Mouse (Mus musculus) small intestine, adult 2 months (tissue): Measurements from ENCODE around the gene Gm45837.

Experiments
- CTCF ChIP-seq: fragments of 200-500 bp; IDR thresholded peaks from 2 replicates; pipeline ENCODE4 v1.5.1; 2012; ENCODE audit warnings: low read depth, mild to moderate bottlenecking, control low read depth, inconsistent platforms, low read length, moderate library complexity, mixed read lengths; ENCODE audit not compliant: insufficient replicate concordance, insufficient read length; ENCODE audit errors: extremely low read depth
- POLR2A ChIP-seq: fragments of 200-500 bp; IDR thresholded peaks from 2 replicates; pipeline ENCODE4 v1.6.1; 2012; ENCODE audit warnings: low read depth, mild to moderate bottlenecking, control low read depth, inconsistent platforms, low read length, moderate library complexity

DNA sequence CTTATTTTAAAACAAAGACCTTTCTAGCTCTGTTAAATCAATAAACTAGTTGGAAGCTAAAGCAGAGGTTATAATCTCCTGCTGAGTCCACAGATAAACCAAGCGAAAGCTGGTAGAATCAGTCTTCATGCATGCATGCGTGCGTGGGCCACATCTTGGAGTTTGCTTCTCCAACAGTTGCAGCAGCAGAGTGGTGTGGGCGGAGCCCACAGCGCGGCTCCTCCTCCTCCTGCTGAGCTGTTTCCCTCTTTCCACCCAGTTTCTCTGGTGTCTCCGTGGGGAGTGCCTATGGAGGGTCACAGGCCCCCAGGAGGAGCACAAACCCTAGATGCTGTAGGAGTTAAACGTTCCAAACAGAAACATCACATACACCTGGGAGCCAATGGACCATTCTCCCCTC lies 126.9 kb downstream of the Gm45837 start:
- TF ChIP-seq CTCF (no peak), POLR2A (no peak)
